Mouse (Mus musculus) kidney, embryonic 16.5 days (tissue): ENCODE results near the gene Klra6. TPM values are rescaled to one million over a fixed set of nuclear protein-coding genes. Genes with fewer than 3 reads are reported as not detected.
"Not testable (repeated sequence)": the region's sequence is repeated elsewhere in the genome, so short reads cannot be mapped to it uniquely, and the experiment has no call there.

ENCODE experiments used
- ATAC-seq: fragments of 200-750 bp; cut with Nextera tagmentation; 2 replicates; pipeline ENCODE4 v1.8.0; 2017; ENCODE audit warnings: moderate TSS enrichment; ENCODE audit not compliant: low FRiP score, low TSS enrichment
- H3K27ac ChIP-seq: fragments of 300-500 bp; sonication (generic); 2 replicates; pipeline ENCODE4 v1.5.1; 2014; ENCODE audit warnings: low read length
- H3K27me3 ChIP-seq: fragments of 300-500 bp; sonication (generic); 2 replicates; pipeline ENCODE4 v1.6.1; 2014; ENCODE audit warnings: low read length, control low read depth, mixed read lengths; ENCODE audit not compliant: insufficient read depth
- H3K36me3 ChIP-seq: fragments of 300-500 bp; sonication (generic); 2 replicates; pipeline ENCODE4 v1.6.1; 2014; ENCODE audit warnings: low read length, control low read depth, mixed read lengths; ENCODE audit not compliant: insufficient read depth
- H3K4me1 ChIP-seq: fragments of 300-500 bp; sonication (generic); 2 replicates; pipeline ENCODE4 v1.6.1; 2014; ENCODE audit warnings: low read length, control low read depth, mixed read lengths; ENCODE audit not compliant: insufficient read depth
- H3K4me2 ChIP-seq: fragments of 300-500 bp; sonication (generic); replicated peaks from 2 replicates; pipeline ENCODE4 v1.6.1; 2014; ENCODE audit warnings: low read depth, low read length
- H3K4me3 ChIP-seq: fragments of 300-500 bp; sonication (generic); 2 replicates; pipeline ENCODE4 v1.5.1; 2014; ENCODE audit warnings: mild to moderate bottlenecking, low read length
- H3K9ac ChIP-seq: fragments of 300-500 bp; sonication (generic); replicated peaks from 2 replicates; pipeline ENCODE4 v1.6.1; 2014; ENCODE audit warnings: low read length
- H3K9me3 ChIP-seq: fragments of 300-500 bp; sonication (generic); 2 replicates; pipeline ENCODE4 v1.6.1; 2016; ENCODE audit warnings: low read length, control low read depth
- WGBS: fragments of 180-500 bp; shearing (Covaris S2); extraction: QIAGEN DNeasy Blood & Tissue Kit; methylation state at CpG from one replicate; pipeline ENCODE4 v1.1.7; 2014; 5-methylcytosine and 5-hydroxymethylcytosine counted together
- polyA plus RNA-seq: library from polyadenylated mRNA; unstranded; fragments of >200 nt; fragmentation: Nextera tagmentation; extraction: Ambion mirVana; gene quantifications from 2 replicates; pipeline ENCODE4 v1.2.1, GENCODE M21; 2015

Klra6 gene
- polyA plus RNA-seq: not detected in 2 replicates

DNA sequence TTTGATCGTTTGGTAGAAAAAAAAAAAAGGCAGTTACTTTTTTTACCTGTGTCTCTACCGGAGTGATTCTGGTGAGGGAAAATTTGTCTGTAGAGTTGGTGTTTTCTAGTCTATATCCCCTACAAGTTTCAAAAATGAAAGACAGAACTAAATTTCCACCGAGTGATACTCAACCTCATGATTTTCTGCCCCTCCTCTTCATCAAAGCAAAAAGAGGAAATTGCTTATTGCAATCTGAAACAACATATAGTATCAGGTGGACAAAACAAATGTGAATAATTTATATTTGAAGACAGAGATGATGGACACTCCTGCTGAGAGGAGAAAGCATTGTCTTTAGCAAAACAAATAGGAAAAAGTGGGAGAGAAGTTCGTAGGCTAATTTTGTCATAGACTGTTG lies at the start of gene Klra6:
Klra6 (minus strand) TSS at position 101 of the 400 bp plus-strand sequence.
- Histone ChIP-seq H3K4me2 (no peak within 1 kb of the TSS), H3K36me3 (no peaks in the 10 kb centered on the region), H3K4me1 (no peaks in the 10 kb centered on the region), H3K27me3 (no peaks in the 10 kb centered on the region), H3K4me3 (no peak within 1 kb of the TSS), H3K27ac (no peak within 1 kb of the TSS), H3K9ac (no peak within 1 kb of the TSS), H3K9me3 (no peaks in the 10 kb centered on the region)
- WGBS: 76% methylated on average over 4 of the region's 4 CpGs
- no peak for ATAC-seq

DNA sequence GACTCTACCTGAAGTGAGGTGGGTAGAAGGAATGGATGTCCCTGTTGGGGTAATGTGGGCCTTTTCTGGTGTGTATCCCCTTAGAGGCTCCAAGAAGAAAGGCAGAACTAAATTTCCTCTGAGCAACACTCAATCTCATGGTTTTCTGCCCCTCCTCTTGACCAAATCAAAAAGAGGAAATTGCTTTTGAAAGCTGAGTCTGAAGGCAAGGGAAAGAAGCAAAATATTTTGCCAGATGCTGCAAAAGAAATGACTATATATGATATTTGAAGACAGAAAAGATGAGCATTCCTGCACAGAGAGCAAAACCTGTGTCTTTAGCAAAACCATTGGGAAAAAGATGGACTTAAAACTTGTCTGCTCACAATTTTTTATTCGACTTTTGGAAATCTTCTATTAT lies 40.4 kb upstream of the Klra6 start, which contains the start of gene Klra4:
Klra4 (minus strand) TSS at position 101 of the 400 bp plus-strand sequence.
- not testable (repeated sequence) for H3K27ac ChIP-seq, H3K9me3 ChIP-seq, H3K4me1 ChIP-seq, H3K9ac ChIP-seq, H3K4me2 ChIP-seq, H3K36me3 ChIP-seq, H3K27me3 ChIP-seq, ATAC-seq, H3K4me3 ChIP-seq
- 80% methylated on average over 1 of the region's 1 CpGs for WGBS

DNA sequence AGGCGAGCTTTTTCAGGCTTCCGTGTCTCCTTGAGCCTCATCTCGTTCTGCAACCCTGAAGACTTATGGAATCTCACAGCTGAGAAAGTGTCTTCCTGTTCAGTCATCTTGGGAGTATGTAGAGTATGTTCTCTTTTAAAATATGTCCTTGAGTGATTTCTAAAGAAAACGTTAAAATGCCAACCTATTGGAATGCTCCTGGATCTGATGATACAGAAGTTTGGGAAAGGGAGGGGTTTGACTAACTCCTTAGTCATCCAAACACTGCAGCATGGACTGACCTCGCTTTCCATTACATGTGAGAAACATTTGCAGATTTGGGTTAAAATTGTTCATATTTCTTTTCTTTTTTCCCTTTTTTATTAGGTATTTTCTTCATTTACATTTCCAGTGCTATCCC lies 38.4 kb upstream of the Klra6 start:
- ATAC-seq: no peak

DNA sequence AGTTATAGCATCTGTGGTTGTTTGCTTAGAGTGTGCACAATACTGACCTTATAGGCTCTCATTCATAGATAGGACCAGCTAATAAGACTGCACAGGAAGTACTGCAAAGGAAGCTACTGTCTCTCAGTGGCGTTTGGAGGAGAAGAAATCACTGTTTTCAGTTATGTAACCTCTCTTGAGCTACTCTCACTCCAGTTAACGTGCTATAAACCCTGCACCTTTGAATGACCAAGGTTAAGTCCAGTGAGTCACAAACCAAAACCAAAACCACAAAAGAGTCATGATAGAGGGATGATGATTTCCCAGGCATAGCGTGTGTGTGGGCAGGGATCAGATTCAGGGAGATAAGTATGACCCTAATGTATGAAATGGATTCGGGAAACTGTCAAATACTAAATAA lies 8.4 kb upstream of the Klra6 start:
- not testable (repeated sequence) for H3K4me1 ChIP-seq, H3K9ac ChIP-seq, H3K4me2 ChIP-seq, H3K27ac ChIP-seq, ATAC-seq, H3K4me3 ChIP-seq, H3K9me3 ChIP-seq, H3K27me3 ChIP-seq, H3K36me3 ChIP-seq
- 63% methylated on average over 4 of the region's 4 CpGs for WGBS

More for the DNA sequence above, 38.4 kb upstream of the Klra6 start:
- no peak overlapping the region for H3K27ac ChIP-seq
- no peak overlapping the region for H3K4me2 ChIP-seq
- H3K4me1 ChIP-seq: no peaks in the 10 kb centered on the region
- no peaks in the 10 kb centered on the region for H3K27me3 ChIP-seq
- no peak overlapping the region for H3K4me3 ChIP-seq
- 74% methylated on average over 5 of the region's 5 CpGs for WGBS
- H3K9ac ChIP-seq: no peak overlapping the region
- no peaks in the 10 kb centered on the region for H3K36me3 ChIP-seq
- no peaks in the 10 kb centered on the region for H3K9me3 ChIP-seq

DNA sequence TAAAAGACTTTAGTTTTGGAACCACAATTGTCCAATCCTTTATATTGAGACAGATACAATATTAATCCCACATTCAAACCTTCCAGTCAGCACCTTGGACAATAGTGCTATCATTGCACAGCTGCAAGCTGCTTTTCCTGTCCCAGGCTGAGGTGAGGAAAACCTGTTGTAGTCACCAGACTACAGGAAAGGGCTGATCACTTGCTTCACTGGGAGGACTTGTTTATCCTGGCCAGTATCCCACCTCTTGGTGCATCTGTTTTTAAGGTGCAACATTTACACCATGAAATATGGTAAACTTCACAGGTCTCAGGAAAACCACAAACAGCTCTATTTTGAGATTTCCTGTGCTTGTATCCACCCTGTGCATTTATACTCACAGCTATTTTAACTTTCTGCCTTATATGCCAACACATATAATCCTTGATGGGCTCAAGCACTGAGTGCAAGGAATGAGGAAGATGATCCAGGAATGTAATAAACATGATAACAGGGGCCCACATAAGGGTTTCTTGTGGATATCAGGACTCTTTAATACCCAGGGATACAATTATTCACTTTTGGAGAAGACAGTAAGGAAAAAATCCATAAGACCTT lies 4.8 kb upstream of the Klra6 start:
- H3K36me3 ChIP-seq, H3K27ac ChIP-seq, H3K4me3 ChIP-seq, H3K4me2 ChIP-seq, H3K27me3 ChIP-seq, H3K4me1 ChIP-seq, H3K9ac ChIP-seq, H3K9me3 ChIP-seq, ATAC-seq: not testable (repeated sequence)

Other genes with a start within 250 kb of the Klra6 start
- not detected in 2 replicates for gene Gm156, start 242.7 kb downstream of the Klra6 start, polyA plus RNA-seq
- gene Gm17631, start 164.3 kb downstream of the Klra6 start, polyA plus RNA-seq: not detected in 2 replicates
- gene Klra17, start 150.3 kb downstream of the Klra6 start, polyA plus RNA-seq: not detected in 2 replicates
- not detected in 2 replicates for gene Klra5, start 109.3 kb downstream of the Klra6 start, polyA plus RNA-seq
- not detected in 2 replicates for gene Klra4, start 40.3 kb upstream of the Klra6 start, polyA plus RNA-seq
- not detected in 2 replicates for gene Klra8, start 102.9 kb upstream of the Klra6 start, polyA plus RNA-seq
- not detected in 2 replicates for gene Klra9, start 166.2 kb upstream of the Klra6 start, polyA plus RNA-seq
- not detected in 2 replicates for gene Klra7, start 206.4 kb upstream of the Klra6 start, polyA plus RNA-seq